Comparison of ENCODE assay signal across 7 mouse cellular contexts in genomic region chr3:30514051-30514754, GRCm38 (mm10). TPM values are rescaled to one million over a fixed set of nuclear protein-coding genes. Genes with fewer than 3 reads are reported as not detected.
DNase-seq lines count a peak whose midpoint lies in the region; ATAC-seq and TF ChIP-seq lines count a peak whose summit lies in the region.

No protein-coding gene starts in this region.

- peak overlapping the region; percentile 82 for H3K4me2 ChIP-seq in lung, postnatal 0 days (replicated peaks; ENCODE audit: low read depth, low read length)

- peak overlapping the region; percentile 43 for H3K4me3 ChIP-seq in kidney, adult 2 months (ENCODE audit: insufficient read depth, low read depth, low read length)
- peak overlapping the region; percentile 46 for H3K4me3 ChIP-seq in lung, postnatal 0 days (ENCODE audit: low read depth, low read length)

- peak; percentile 29 for DNase-seq in urinary bladder, postnatal 14 days (ENCODE audit: low spot score)
- DNase-seq in urinary bladder, postnatal 25 days (ENCODE audit: low spot score): no peak
- peak; percentile 72 for DNase-seq in forelimb bud, embryonic 11.5 days (ENCODE audit: low read depth, low spot score)
- peak; percentile 42 for DNase-seq in kidney, adult 2 months
- no peak for DNase-seq in lung, postnatal 0 days (ENCODE audit: low spot score)
- DNase-seq in spleen, postnatal 36 days (ENCODE audit: low spot score in 2 of 2): no peak
- no peak for DNase-seq in urinary bladder, postnatal 4 days (ENCODE audit: low spot score in 2 of 2)

- peak overlapping the region; percentile 34 for H3K27ac ChIP-seq in kidney, adult 2 months (ENCODE audit: insufficient read depth, low read depth, low read length)
- H3K27ac ChIP-seq in lung, postnatal 0 days (ENCODE audit: low read length): peak overlapping the region; percentile 64; the same call in 1 of the 2 replicates

- TF ChIP-seq CTCF in kidney, adult 2 months (conservative IDR thresholded peaks at IDR 0.05; ENCODE audit: insufficient read depth, insufficient read length, low read depth, low read length): no peak
- TF ChIP-seq CTCF in lung, postnatal 0 days (IDR thresholded peaks at IDR 0.05): no peak

- 3% methylated on average over 52 of the region's 52 CpGs for WGBS in kidney, adult 2 months
- 2% methylated on average over 52 of the region's 52 CpGs for WGBS in lung, postnatal 0 days

- peaks cover 5% of the 10 kb centered on the region for H3K27me3 ChIP-seq in kidney, adult 2 months (replicated peaks; ENCODE audit: control insufficient read depth, insufficient read depth, low read length)
- H3K27me3 ChIP-seq in lung, postnatal 0 days (replicated peaks; ENCODE audit: insufficient read depth, low read length): 0 out of 2 replicates have a peak, but pooled peaks cover 8% of the 10 kb centered on the region

- H3K9me3 ChIP-seq in lung, postnatal 0 days (ENCODE audit: low read length): no peaks in the 10 kb centered on the region

- peak overlapping the region; percentile 34 for H3K9ac ChIP-seq in lung, postnatal 0 days (replicated peaks; ENCODE audit: low read depth)

- TF ChIP-seq EP300 in lung, postnatal 0 days (IDR thresholded peaks at IDR 0.05): no peak

- no peak for TF ChIP-seq POLR2A in kidney, adult 2 months (IDR thresholded peaks at IDR 0.05; ENCODE audit: low read depth, low read length)

- peaks cover 2% of the 10 kb centered on the region; the same call in 1 of the 2 replicates for H3K4me1 ChIP-seq in kidney, adult 2 months (ENCODE audit: control insufficient read depth, insufficient read depth, low read length)
- no peaks in the 10 kb centered on the region for H3K4me1 ChIP-seq in lung, postnatal 0 days (ENCODE audit: insufficient read depth, low read depth, low read length)

- no peaks in the 10 kb centered on the region for H3K36me3 ChIP-seq in kidney, adult 2 months (ENCODE audit: control insufficient read depth, insufficient read depth, low read length)
- no peaks in the 10 kb centered on the region for H3K36me3 ChIP-seq in lung, postnatal 0 days (ENCODE audit: insufficient read depth, low read length)

- 0 out of 2 replicates have a peak, but pooled peaks have one; percentile 5 for ATAC-seq in lung, postnatal 0 days

RNA-seq across cellular contexts. Expression of gene Mecom, which starts 33.6 kb away (rescaled TPM):
- 12.9 and 16.1 TPM in 2 replicates for polyA plus RNA-seq in kidney, adult 2 months (2012; rRNA removed)
- 22.4 and 29.5 TPM in 2 replicates for polyA plus RNA-seq in lung, postnatal 0 days (2015; fragmentation: Nextera tagmentation; extraction: Ambion mirVana)

Comparison
In these comparisons a context has a peak if more than half of its experiments do, and no peak if none do; other contexts are left out.
1. DNase-seq: peak in urinary bladder, postnatal 14 days (single experiment), forelimb bud, embryonic 11.5 days (single experiment) and kidney, adult 2 months (single experiment); none in urinary bladder, postnatal 25 days (single experiment), lung, postnatal 0 days (single experiment), spleen, postnatal 36 days (0 of 2) and urinary bladder, postnatal 4 days (0 of 2).